Mouse (Mus musculus) heart, embryonic 11.5 days (tissue): ENCODE data around the gene Prkce. TPM values are rescaled to one million over a fixed set of nuclear protein-coding genes. Genes with fewer than 3 reads are reported as not detected.

Source experiments
- ATAC-seq: fragments of 200-750 bp; cut with Nextera tagmentation; replicated peaks from 2 replicates; pipeline ENCODE4 v1.8.0; 2017; ENCODE audit warnings: moderate library complexity; ENCODE audit not compliant: insufficient number of reproducible peaks, low FRiP score, low TSS enrichment
- H3K27ac ChIP-seq: fragments of 300-500 bp; sonication (generic); 2 replicates; pipeline ENCODE4 v1.5.1; 2014; ENCODE audit warnings: mild to moderate bottlenecking, low read depth, low read length
- H3K27me3 ChIP-seq: fragments of 300-500 bp; sonication (generic); 2 replicates; pipeline ENCODE4 v1.6.1; 2014; ENCODE audit warnings: mild to moderate bottlenecking, low read length, mixed read lengths; ENCODE audit not compliant: control insufficient read depth, insufficient read depth
- H3K36me3 ChIP-seq: fragments of 300-500 bp; sonication (generic); 2 replicates; pipeline ENCODE4 v1.6.1; 2014; ENCODE audit warnings: mild to moderate bottlenecking, low read length, moderate library complexity, mixed read lengths; ENCODE audit not compliant: control insufficient read depth, insufficient read depth
- H3K4me1 ChIP-seq: fragments of 300-500 bp; sonication (generic); 2 replicates; pipeline ENCODE4 v1.6.1; 2014; ENCODE audit warnings: low read length; ENCODE audit not compliant: control insufficient read depth, insufficient read depth
- H3K4me2 ChIP-seq: fragments of 300-500 bp; sonication (generic); 2 replicates; pipeline ENCODE4 v1.6.1; 2014; ENCODE audit warnings: mild to moderate bottlenecking, moderate library complexity
- H3K4me3 ChIP-seq: fragments of 300-500 bp; sonication (generic); 2 replicates; pipeline ENCODE4 v1.5.1; 2014; ENCODE audit warnings: low read depth, low read length
- H3K9ac ChIP-seq: fragments of 300-500 bp; sonication (generic); 2 replicates; pipeline ENCODE4 v1.6.1; 2014; ENCODE audit warnings: mild to moderate bottlenecking, low read depth, low read length, moderate library complexity
- H3K9me3 ChIP-seq: fragments of 300-500 bp; sonication (generic); replicated peaks from 2 replicates; pipeline ENCODE4 v1.6.1; 2016; ENCODE audit warnings: low read length; ENCODE audit not compliant: control insufficient read depth
- WGBS: fragments of 180-500 bp; shearing (Covaris S2); extraction: QIAGEN DNeasy Blood & Tissue Kit; methylation state at CpG from one replicate; pipeline ENCODE4 v1.1.7; 2014; ENCODE audit not compliant: insufficient replicate concordance; 5-methylcytosine and 5-hydroxymethylcytosine counted together
- polyA plus RNA-seq: library from polyadenylated mRNA; unstranded; fragments of >200 nt; fragmentation: Nextera tagmentation; extraction: Ambion mirVana; gene quantifications from 2 replicates; pipeline ENCODE4 v1.2.1, GENCODE M21; 2014

Gene Prkce
- polyA plus RNA-seq, 1 experiment from 2014 or later, result 12.8 TPM

- Histone ChIP-seq H3K9me3 (no peaks in the 10 kb centered on the region), H3K4me3 (peak within 1 kb of the TSS; percentile 80), H3K4me2 (peak within 1 kb of the TSS; percentile 85), H3K36me3 (no peaks in the 10 kb centered on the region), H3K27me3 (no peaks in the 10 kb centered on the region), H3K27ac (peak within 1 kb of the TSS; percentile 29; the same call in 1 of the 2 replicates), H3K9ac (peak within 1 kb of the TSS; percentile 84), H3K4me1 (peaks cover 9% of the 10 kb centered on the region; the same call in 1 of the 2 replicates)
- WGBS, result 3% methylated on average over 31 of the region's 45 CpGs
- peak; percentile 93 for ATAC-seq
Measured at GRCm38 (mm10) chr17:86145079-86145951, 22.3 kb upstream of the Prkce start, which contains the start of gene Srbd1. Gene Srbd1 (minus strand): TSS chr17:86145175.

GRCm38 (mm10) chr17:86149726-86150125, 17.9 kb upstream of the Prkce start:
- H3K27me3 ChIP-seq, result no peaks in the 10 kb centered on the region
- H3K9ac ChIP-seq, result no peak overlapping the region
- no peak overlapping the region for H3K27ac ChIP-seq
- WGBS, result 95% methylated on average over 1 of the region's 1 CpGs
- ATAC-seq, result no peak
- no peaks in the 10 kb centered on the region for H3K9me3 ChIP-seq
- H3K4me3 ChIP-seq, result no peak overlapping the region
- H3K4me1 ChIP-seq, result 0 out of 2 replicates have a peak, but pooled peaks cover 5% of the 10 kb centered on the region
- H3K36me3 ChIP-seq, result no peaks in the 10 kb centered on the region
- no peak overlapping the region for H3K4me2 ChIP-seq

GRCm38 (mm10) chr17:86150867-86151348, 16.7 kb upstream of the Prkce start:
- Histone ChIP-seq H3K27me3 (no peaks in the 10 kb centered on the region), H3K9me3 (no peaks in the 10 kb centered on the region), H3K4me1 (0 out of 2 replicates have a peak, but pooled peaks cover under 1% of the 10 kb centered on the region), H3K36me3 (no peaks in the 10 kb centered on the region), H3K4me3 (no peak overlapping the region), H3K9ac (no peak overlapping the region), H3K4me2 (peak overlapping the region; percentile 12; the same call in 1 of the 2 replicates), H3K27ac (no peak overlapping the region)
- WGBS, result 8% methylated on average over 5 of the region's 5 CpGs
- ATAC-seq, result peak; percentile 80

GRCm38 (mm10) chr17:86156999-86157398, 10.6 kb upstream of the Prkce start:
- Histone ChIP-seq H3K4me1 (no peaks in the 10 kb centered on the region), H3K4me2 (no peak overlapping the region), H3K4me3 (no peak overlapping the region), H3K36me3 (no peaks in the 10 kb centered on the region), H3K9ac (no peak overlapping the region), H3K27ac (no peak overlapping the region), H3K27me3 (no peaks in the 10 kb centered on the region), H3K9me3 (no peaks in the 10 kb centered on the region)
- no peak for ATAC-seq
- WGBS, result 76% methylated on average over 6 of the region's 6 CpGs

GRCm38 (mm10) chr17:86162672-86163071, 4.9 kb upstream of the Prkce start:
- 54% methylated on average over 14 of the region's 15 CpGs for WGBS
- H3K4me3 ChIP-seq, result no peak overlapping the region
- peaks cover 4% of the 10 kb centered on the region; the same call in 1 of the 2 replicates for H3K4me1 ChIP-seq
- H3K36me3 ChIP-seq, result no peaks in the 10 kb centered on the region
- H3K4me2 ChIP-seq, result no peak overlapping the region
- H3K9me3 ChIP-seq, result no peaks in the 10 kb centered on the region
- no peaks in the 10 kb centered on the region for H3K27me3 ChIP-seq
- no peak for ATAC-seq
- H3K9ac ChIP-seq, result no peak overlapping the region
- no peak overlapping the region for H3K27ac ChIP-seq

GRCm38 (mm10) chr17:86164416-86164815, 3.2 kb upstream of the Prkce start:
- Histone ChIP-seq H3K27ac (no peak overlapping the region), H3K4me1 (peaks cover 10% of the 10 kb centered on the region; the same call in 1 of the 2 replicates), H3K36me3 (no peaks in the 10 kb centered on the region), H3K4me3 (no peak overlapping the region), H3K27me3 (no peaks in the 10 kb centered on the region), H3K9ac (no peak overlapping the region), H3K9me3 (no peaks in the 10 kb centered on the region), H3K4me2 (no peak overlapping the region)
- ATAC-seq, result no peak
- 68% methylated on average over 7 of the region's 7 CpGs for WGBS

GRCm38 (mm10) chr17:86166051-86166566, 1.5 kb upstream of the Prkce start:
- peak overlapping the region; percentile 95 for H3K4me2 ChIP-seq
- 3% methylated on average over 19 of the region's 19 CpGs for WGBS
- no peaks in the 10 kb centered on the region for H3K36me3 ChIP-seq
- ATAC-seq, result no peak
- no peaks in the 10 kb centered on the region for H3K9me3 ChIP-seq
- peak overlapping the region; percentile 95 for H3K9ac ChIP-seq
- H3K27me3 ChIP-seq, result no peaks in the 10 kb centered on the region
- H3K27ac ChIP-seq, result peak overlapping the region; percentile 98
- peaks cover 25% of the 10 kb centered on the region for H3K4me1 ChIP-seq
- peak overlapping the region; percentile 89 for H3K4me3 ChIP-seq

- ATAC-seq, result peak; percentile 68
- Histone ChIP-seq H3K27ac (peak overlapping the region; percentile 98), H3K4me3 (peak overlapping the region; percentile 89), H3K36me3 (no peaks in the 10 kb centered on the region), H3K4me2 (peak overlapping the region; percentile 95), H3K4me1 (peaks cover 25% of the 10 kb centered on the region), H3K27me3 (no peaks in the 10 kb centered on the region), H3K9me3 (no peaks in the 10 kb centered on the region), H3K9ac (peak overlapping the region; percentile 95)
- under 1% methylated on average over 46 of the region's 46 CpGs for WGBS
Measured at GRCm38 (mm10) chr17:86166567-86167319, 842 bp upstream of the Prkce start.
